Mouse (Mus musculus): ENCODE results near the gene Pid1.

DNA sequence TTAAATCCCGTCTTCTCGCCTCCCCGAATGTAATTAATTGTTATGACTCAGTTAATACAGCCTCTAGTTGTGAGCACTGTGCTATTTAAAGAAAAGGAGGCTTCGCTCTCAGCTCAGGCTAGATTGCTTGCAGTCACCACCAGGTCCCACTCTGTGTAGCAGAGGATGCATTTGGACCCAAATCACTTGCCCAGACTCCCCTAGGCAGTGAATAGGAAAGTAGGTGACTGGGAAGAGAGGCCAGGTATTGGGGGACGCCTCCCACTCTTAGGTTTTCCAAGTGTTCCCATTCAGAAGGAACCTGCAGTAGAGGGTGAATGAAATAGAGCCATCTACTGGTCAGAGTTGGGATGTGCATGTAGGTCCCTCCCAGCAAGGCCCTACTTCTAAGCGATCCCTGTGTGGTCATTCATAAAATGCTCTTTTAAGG lies 77.3 kb downstream of the Pid1 start:
- TF ChIP-seq CTCF (IDR thresholded peaks at IDR 0.05; ENCODE audit: extremely low read depth, insufficient read length, insufficient replicate concordance, low read depth, low read length), result peak; percentile 47; the same call in 1 of the 2 replicates
- no peak for TF ChIP-seq POLR2A (IDR thresholded peaks at IDR 0.05; ENCODE audit: low read depth, low read length)

Data from small intestine, adult 2 months (tissue).